Mouse (Mus musculus): ENCODE measurements around the gene Gm5447. TPM values are rescaled to one million over a fixed set of nuclear protein-coding genes. Genes with fewer than 3 reads are reported as not detected.

The Gm5447 gene
- total and polyA plus RNA-seq, 3 experiments = not detected

DNA sequence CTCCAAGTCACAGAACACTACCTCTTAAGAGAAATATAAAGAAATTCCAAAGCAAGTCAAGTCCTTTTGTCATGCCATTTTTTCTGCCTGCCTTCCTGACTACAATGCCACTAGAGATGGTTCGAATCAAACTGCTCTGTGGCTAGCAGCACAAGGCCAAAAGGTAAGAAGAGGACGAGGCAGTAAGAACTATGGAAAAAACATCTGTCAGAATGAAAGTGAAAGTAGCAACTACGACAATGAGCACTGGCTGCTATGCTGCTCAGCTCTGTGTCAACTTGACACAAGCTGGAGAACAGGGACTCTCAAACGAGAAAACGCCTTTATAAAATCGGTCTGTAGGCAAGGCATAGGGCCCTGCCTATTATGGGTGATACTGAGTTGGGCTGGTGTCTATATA lies 41.0 kb upstream of the Gm5447 start:
- Histone ChIP-seq H3K27me3 (ENCODE audit: control insufficient read depth in 1 of 2, insufficient read depth in 2 of 2, low read length in 2 of 2) (no peaks in the 10 kb centered on the region), H3K9me3 (replicated peaks; ENCODE audit: insufficient read depth, low read length) (no peaks in the 10 kb centered on the region), H3K4me1 (ENCODE audit: control insufficient read depth in 1 of 2, insufficient read depth in 2 of 2, low read length in 2 of 2) (no peaks in the 10 kb centered on the region; a peak in 1 of 4 replicates), H3K27ac (ENCODE audit: control insufficient read depth, low read depth, low read length) (no peak overlapping the region), H3K36me3 (ENCODE audit: control insufficient read depth in 1 of 2, insufficient read depth in 2 of 2, low read length in 2 of 2) (peaks cover 3 to 9% of the 10 kb centered on the region in 2 experiments; a peak in 3 of 4 replicates), H3K4me3 (ENCODE audit: control insufficient read depth in 1 of 2, insufficient read depth in 1 of 2, low read depth in 2 of 2, low read length in 2 of 2) (no peak overlapping the region), H3K79me2 (ENCODE audit: control insufficient read depth, insufficient read depth, low read length, poor library complexity) (no peaks in the 10 kb centered on the region), H3K9ac (ENCODE audit: control insufficient read depth, low read depth, low read length, poor library complexity, severe bottlenecking) (no peak overlapping the region)
- no peak for TF ChIP-seq CHD1 (IDR thresholded peaks at IDR 0.05; ENCODE audit: low read depth, low read length)
- no peak for TF ChIP-seq CHD2 (IDR thresholded peaks at IDR 0.05; ENCODE audit: low read length)
- TF ChIP-seq MYC (IDR thresholded peaks at IDR 0.05; ENCODE audit: low read depth, low read length) = no peak
- DNase-seq (ENCODE audit: low read depth, low spot score) = no peak

DNA sequence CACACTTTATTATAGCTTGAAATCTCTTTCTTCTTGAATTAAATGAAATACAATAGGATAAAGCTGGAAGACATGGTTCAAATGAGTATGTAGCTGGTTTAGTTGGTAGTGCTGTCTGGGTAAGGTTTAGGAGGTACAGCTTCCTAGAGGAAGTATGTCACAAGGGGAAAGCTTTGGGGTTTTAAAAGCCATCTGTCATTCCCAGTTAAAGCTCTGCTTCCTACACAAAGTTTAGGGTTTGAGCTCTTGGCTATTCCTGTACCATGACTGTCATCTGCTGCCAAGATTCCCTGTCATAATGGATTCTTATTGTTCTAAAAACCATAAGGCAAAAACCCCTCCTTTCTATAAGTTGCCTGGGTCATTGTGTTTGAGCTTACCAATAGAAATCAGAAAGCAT lies 28.2 kb upstream of the Gm5447 start:
- no peaks in the 10 kb centered on the region for H3K9me3 ChIP-seq (replicated peaks; ENCODE audit: insufficient read depth, low read length)

DNA sequence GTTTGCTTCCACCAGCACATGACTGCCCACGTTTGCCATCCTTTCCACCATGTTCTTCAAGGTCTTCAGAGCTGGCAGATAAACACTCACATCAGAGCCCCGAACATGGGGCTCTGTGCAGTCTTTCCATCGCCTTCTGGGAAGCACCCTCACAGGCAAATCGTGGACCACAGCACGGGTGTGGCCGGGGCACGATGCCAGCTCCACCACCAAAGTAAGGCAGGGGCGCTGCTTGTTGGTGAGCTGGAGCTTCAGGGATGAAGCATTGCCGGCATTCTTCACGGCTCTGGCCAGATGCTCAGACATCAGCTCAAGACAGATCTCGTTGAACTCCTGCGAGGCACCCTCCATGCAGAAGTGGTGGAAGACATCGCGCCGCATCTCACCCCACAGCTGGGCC lies 26.9 kb upstream of the Gm5447 start:
- no peaks in the 10 kb centered on the region for H3K9me3 ChIP-seq (replicated peaks; ENCODE audit: insufficient read depth, low read length)
- H3K36me3 ChIP-seq (ENCODE audit: control insufficient read depth in 1 of 2, insufficient read depth in 2 of 2, low read length in 2 of 2) = peaks cover 2 to 6% of the 10 kb centered on the region in 2 experiments; a peak in 3 of 4 replicates
- H3K27ac ChIP-seq (ENCODE audit: control insufficient read depth, low read depth, low read length) = no peak overlapping the region
- no peak overlapping the region for H3K9ac ChIP-seq (ENCODE audit: control insufficient read depth, low read depth, low read length, poor library complexity, severe bottlenecking)
- H3K27me3 ChIP-seq (ENCODE audit: control insufficient read depth in 1 of 2, insufficient read depth in 2 of 2, low read length in 2 of 2) = no peaks in the 10 kb centered on the region
- H3K4me1 ChIP-seq (ENCODE audit: control insufficient read depth in 1 of 2, insufficient read depth in 2 of 2, low read length in 2 of 2) = peaks cover 0 to 14% of the 10 kb centered on the region in 2 experiments; a peak in 1 of 4 replicates
- TF ChIP-seq POLR2AphosphoS2 (IDR thresholded peaks at IDR 0.05; ENCODE audit: low read length) = no peak
- no peak for TF ChIP-seq GATA1 (IDR thresholded peaks at IDR 0.05; ENCODE audit: low read depth, low read length)
- no peak for TF ChIP-seq MYC (IDR thresholded peaks at IDR 0.05; ENCODE audit: low read depth, low read length)
- no peak for TF ChIP-seq MAX (IDR thresholded peaks at IDR 0.05; ENCODE audit: low read length)
- TF ChIP-seq MYB (IDR thresholded peaks at IDR 0.05; ENCODE audit: low read depth, low read length) = no peak
- TF ChIP-seq RAD21 (IDR thresholded peaks at IDR 0.05; ENCODE audit: low read depth, low read length) = no peak
- no peak for TF ChIP-seq ZKSCAN1 (IDR thresholded peaks at IDR 0.05; ENCODE audit: low read depth, low read length)
- peak; percentile 58 for DNase-seq (ENCODE audit: low read depth, low spot score)
- H3K4me3 ChIP-seq (ENCODE audit: control insufficient read depth in 1 of 2, insufficient read depth in 1 of 2, low read depth in 2 of 2, low read length in 2 of 2) = no peak overlapping the region
- no peaks in the 10 kb centered on the region; the same call in 1 of the 2 replicates for H3K79me2 ChIP-seq (ENCODE audit: control insufficient read depth, insufficient read depth, low read length, poor library complexity)

More for the DNA sequence above, 28.2 kb upstream of the Gm5447 start:
- Histone ChIP-seq H3K4me3 (ENCODE audit: control insufficient read depth in 1 of 2, insufficient read depth in 1 of 2, low read depth in 2 of 2, low read length in 2 of 2) (no peak overlapping the region), H3K27ac (ENCODE audit: control insufficient read depth, low read depth, low read length) (no peak overlapping the region), H3K36me3 (ENCODE audit: control insufficient read depth in 1 of 2, insufficient read depth in 2 of 2, low read length in 2 of 2) (peaks cover 0 to 6% of the 10 kb centered on the region in 2 experiments; a peak in 2 of 4 replicates), H3K79me2 (ENCODE audit: control insufficient read depth, insufficient read depth, low read length, poor library complexity) (no peaks in the 10 kb centered on the region; the same call in 1 of the 2 replicates), H3K27me3 (ENCODE audit: control insufficient read depth in 1 of 2, insufficient read depth in 2 of 2, low read length in 2 of 2) (no peaks in the 10 kb centered on the region), H3K4me1 (ENCODE audit: control insufficient read depth in 1 of 2, insufficient read depth in 2 of 2, low read length in 2 of 2) (peaks cover 0 to 10% of the 10 kb centered on the region in 2 experiments; a peak in 1 of 4 replicates), H3K9ac (ENCODE audit: control insufficient read depth, low read depth, low read length, poor library complexity, severe bottlenecking) (no peak overlapping the region)
- no peak for DNase-seq (ENCODE audit: low read depth, low spot score)
- TF ChIP-seq RAD21 (IDR thresholded peaks at IDR 0.05; ENCODE audit: low read depth, low read length) = no peak
- no peak for TF ChIP-seq CHD1 (IDR thresholded peaks at IDR 0.05; ENCODE audit: low read depth, low read length)
- no peak for TF ChIP-seq JUND (IDR thresholded peaks at IDR 0.05; ENCODE audit: low read depth, low read length)
- no peak for TF ChIP-seq TCF12 (IDR thresholded peaks at IDR 0.05; ENCODE audit: low read depth, low read length)
- TF ChIP-seq NRF1 (IDR thresholded peaks at IDR 0.05; ENCODE audit: insufficient read depth, low read depth, low read length, poor library complexity, severe bottlenecking) = no peak
- TF ChIP-seq MAZ (IDR thresholded peaks at IDR 0.05; ENCODE audit: low read depth, low read length) = no peak
- no peak for TF ChIP-seq ZMIZ1 (IDR thresholded peaks at IDR 0.05; ENCODE audit: low read depth, low read length)
- TF ChIP-seq UBTF (IDR thresholded peaks at IDR 0.05; ENCODE audit: borderline replicate concordance, insufficient read depth, low read depth, low read length) = no peak
- TF ChIP-seq CHD2 (IDR thresholded peaks at IDR 0.05; ENCODE audit: low read length) = no peak
- no peak for TF ChIP-seq GABPA (IDR thresholded peaks at IDR 0.05; ENCODE audit: low read depth, low read length)
- TF ChIP-seq ELF1 (IDR thresholded peaks at IDR 0.05; ENCODE audit: low read depth, low read length) = no peak
- TF ChIP-seq MAX (IDR thresholded peaks at IDR 0.05; ENCODE audit: low read length) = no peak

Data from MEL (cell line).